Mouse (Mus musculus): ENCODE measurements at regions not wholly inside any gene's neighbourhood (a gene's known extent, or its start where the extent isn't known, plus 50 kb on each side); places are given as distances from the start of the nearest gene placed in this dataset.

DNA sequence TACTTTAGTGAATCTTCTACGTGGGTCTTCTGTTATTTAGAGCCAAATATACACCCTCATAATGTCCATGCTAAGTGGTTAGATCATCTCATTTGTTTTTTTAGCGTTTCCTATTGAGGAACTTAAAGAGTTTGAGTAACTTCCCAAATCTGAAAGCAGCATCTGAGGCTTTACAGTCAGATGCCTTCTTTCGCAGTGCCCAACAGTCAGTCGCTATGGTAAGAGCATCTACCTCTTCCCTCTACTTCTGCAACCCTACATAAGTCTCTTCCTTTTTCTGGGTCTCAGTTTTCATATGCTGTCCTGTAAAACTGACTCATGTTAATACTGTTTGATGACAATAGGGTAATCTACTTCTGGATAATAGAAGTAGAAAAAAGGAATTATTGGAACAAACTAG is 146.8 kb downstream of the Ktn1 start:
- DNase-seq (ENCODE audit: low read depth, low spot score): no peak

DNA sequence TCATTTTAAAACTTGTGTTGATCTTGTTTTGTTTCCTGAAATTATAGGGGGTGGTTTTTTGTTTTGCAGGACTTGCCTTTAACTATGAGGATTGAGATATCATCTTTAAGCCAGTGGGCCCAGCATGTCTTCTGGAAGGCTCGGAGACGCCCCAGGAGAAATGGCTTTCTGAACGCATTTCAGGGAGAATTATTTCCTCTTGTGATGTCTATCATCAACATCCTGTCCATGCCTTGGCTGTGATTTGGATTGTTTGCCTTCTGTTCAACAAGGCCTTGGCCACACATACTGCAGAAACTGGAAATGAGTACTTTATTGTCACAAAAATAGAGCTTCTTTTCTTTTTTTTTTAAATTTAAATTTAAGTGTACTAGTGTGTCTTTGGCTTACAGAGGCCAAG is 150.0 kb downstream of the Ktn1 start:
- DNase-seq (ENCODE audit: low read depth, low spot score): no peak

DNA sequence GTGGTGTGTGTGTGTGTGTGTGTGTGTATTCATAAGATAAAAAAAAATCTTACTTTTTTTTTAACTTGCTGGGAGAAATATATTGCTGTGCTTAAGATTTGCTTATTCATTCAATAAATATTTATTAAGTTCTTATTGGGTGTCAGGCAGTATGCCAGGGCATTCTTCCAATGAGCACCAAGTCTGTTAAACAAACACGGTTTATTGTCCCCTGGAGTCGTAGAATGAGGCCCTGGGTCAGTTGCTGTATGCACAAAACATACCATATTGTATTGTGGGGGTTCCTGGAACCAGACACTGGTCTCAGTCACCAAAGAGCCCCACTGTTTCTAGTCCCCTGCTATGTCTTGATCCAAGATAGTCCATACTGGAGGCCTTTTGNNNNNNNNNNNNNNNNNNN is 151.3 kb downstream of the Ktn1 start:
- no peak for DNase-seq (ENCODE audit: low read depth, low spot score)

DNA sequence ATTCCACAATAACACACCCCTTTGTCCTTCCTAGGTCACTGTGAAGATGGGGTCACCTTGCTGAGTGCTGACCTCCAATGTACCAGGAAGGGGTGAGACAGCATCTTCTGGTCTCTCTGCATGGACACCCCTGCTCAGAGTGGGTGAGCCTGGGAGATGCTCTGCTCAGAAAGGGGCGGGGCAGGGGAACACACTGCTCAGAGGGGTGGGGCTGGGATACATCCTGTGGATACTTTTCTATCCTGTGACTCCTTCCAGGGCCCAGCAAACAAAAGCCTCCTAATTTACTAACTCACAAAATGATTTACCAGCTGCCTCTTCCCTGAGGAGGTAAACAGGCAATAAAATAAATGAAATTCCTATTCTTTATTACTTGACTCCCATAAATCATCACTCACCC is 157.0 kb downstream of the Ktn1 start:
- no peak for DNase-seq (ENCODE audit: low read depth, low spot score)

DNA sequence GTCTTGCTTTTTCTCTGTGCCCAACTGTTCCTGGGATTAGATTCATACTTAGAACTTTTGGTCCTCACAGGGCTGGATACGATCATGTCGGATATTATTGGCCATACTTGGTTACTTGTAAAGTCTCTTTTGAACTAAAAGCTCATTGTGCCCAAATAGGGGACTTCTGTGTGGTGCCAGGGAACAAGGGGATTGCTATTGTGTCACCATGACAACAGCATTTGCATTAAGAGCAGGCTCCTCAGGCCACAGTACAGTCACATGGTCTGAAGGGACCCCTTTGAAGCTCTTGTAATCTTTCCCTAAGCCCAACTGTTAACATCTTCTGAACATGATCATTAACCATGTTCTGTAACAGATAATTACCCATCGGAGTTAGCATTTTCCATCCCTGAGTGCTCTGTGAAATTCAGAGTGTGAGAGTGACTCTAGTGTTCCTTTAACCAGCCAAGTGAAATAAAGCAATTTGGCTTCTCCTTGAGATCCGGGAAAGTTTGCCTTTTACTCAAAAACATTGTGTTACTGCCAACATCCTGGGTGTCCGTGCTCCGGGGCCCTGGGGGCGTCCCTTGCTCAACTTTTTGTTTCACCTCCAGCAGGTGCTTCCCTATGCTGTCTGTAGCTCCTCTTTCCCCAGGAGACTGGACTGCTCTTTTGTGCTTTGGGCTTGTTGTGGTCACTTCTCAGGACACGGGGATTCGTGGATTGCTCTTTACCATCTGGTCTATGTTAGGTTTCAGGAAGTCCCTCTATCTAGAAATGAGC is 157.7 kb downstream of the Ktn1 start:
- no peak for DNase-seq (ENCODE audit: low read depth, low spot score)

DNA sequence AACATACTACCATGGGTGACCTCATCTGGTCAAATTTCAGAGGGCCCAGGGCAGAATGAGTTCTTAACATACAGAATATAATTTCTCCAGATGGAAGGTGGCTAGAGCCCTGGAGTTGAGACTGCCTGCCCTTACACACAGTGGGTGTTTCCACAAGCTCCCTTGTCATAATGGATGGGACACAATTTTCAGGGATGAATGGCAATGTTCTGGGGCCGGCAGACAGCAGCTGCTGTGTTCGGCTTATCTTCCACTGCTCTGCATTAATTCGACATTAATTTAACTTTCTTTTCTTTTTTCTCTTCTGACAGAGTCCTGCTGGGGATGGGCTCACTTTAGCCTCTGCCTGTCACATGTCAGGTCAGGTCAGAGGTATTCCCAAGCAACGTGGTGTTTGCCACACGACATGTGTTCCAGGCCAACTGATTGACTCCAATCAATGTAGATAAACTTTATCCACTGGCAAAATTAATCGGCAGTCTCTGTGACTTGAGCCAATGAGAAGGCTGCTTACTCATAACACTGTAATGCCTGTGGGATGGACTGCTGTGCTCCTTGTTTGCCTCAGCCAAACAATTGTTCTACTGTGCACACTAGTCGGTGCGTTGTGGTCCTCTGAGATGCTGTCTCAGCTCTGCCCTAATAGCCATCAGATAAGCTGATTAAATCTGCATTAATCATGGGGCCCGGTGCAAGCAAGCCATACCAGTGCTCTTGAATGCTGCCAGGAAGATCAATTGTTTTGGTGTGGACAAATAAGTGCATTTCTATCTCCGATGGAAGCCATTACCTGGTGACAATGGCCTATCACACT is 160.1 kb downstream of the Ktn1 start:
- no peak for DNase-seq (ENCODE audit: low read depth, low spot score)

DNA sequence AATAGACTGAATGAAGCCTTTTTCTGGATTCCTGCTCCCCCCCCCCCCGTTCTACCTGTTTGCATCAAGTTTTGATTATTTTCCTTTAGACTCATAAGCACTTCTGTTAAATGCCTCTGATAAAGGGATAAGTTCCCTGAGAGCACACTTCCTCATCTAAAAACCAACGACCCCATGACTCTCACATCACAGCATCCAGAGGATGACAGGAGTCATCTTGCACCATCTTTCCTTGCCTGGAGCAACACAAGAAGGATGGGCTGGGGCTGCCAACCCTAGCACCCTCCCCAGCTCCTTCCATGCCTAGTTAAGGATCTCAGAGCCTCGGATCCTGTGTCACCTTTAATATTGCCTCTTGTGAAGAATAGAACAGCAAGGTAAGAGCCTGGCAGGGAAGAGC is 170.0 kb downstream of the Ktn1 start:
- no peak for DNase-seq (ENCODE audit: low read depth, low spot score)

DNA sequence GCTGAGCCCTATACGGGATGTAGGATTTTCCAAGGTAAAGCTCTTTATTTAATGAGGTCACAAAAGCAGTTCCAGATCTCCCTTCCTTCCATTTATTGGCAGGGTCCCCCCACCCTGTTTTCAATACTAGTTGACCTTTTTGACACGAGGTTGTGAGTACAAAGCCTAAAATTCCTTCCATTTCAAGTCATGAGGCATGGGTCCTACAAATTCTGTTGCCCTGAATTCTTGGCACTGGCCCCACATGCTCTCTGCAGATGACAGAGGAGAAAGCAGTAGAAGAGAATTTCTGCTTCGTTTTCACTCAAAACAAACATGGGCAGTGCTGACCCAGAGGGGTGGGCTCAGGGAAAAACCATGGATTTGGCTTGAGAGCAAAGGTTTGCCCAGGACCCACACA is 170.4 kb downstream of the Ktn1 start:
- no peak for DNase-seq (ENCODE audit: low read depth, low spot score)

DNA sequence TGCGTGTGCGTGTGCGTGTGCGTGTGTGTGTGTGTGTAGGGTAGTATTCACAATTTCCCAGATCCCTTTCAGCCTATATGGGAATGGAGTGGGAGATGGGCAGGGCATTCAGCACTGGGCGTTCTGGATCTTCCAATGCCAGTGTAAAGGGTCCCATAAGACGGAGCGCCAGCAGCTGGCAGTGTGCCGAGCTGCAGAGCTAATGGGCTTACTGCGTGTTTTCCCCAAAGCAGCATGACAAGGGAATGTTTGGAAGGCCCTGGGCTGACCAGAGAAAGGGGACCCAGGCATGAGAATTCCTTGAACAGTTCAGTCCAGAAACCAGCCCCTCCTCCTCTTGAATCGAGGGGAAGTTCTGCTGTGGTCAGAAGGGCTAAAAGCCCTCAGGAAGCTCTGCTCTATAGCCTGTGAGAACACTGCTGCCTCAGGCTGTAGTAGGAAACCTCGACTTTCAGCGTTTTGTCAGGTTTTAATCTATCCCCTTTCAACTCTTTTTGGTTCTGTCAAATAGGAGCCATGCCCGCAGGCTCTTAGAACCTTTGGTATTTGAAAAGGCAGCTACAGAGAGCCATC is 172.4 kb downstream of the Ktn1 start:
- DNase-seq (ENCODE audit: low read depth, low spot score): no peak

DNA sequence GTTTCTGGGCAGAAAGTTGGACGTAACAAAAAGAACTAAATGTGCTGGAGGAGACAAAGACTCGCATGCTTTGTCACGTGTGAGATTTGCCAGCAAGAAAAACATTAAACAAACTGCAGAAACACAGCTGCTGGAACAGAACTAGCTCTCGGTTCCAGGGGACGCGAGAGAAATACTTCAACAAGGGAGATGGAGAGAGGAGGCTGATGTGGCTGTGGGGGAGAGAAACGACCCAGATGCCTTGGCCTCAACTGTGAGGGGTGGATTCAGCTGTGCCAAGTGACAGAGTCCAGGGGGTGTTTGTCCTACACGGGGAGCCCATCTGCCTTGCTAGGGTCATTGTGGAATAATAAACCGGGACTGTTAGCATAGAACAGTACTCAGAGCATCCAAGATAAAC is 174.9 kb downstream of the Ktn1 start:
- no peak for DNase-seq (ENCODE audit: low read depth, low spot score)

DNA sequence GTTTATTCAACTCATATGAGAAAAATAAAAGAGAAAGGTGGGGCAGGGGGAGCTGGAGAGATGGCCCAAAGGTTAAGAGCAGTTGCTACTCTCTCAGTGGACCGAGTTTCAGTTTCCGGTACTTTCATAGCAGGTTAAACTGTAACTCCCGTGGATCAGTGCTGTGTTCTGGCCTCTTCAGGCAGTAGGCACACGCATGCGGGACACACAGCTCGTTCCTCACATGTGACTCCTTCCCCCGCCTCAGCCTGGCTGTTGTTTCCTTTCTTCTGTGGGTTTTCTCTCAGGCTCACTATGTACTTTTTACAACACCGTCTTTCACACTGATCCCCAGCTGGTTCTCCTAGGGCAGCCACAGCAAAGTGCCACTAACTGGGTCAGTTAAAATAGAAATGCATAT is 175.4 kb downstream of the Ktn1 start:
- no peak for DNase-seq (ENCODE audit: low read depth, low spot score)

DNA sequence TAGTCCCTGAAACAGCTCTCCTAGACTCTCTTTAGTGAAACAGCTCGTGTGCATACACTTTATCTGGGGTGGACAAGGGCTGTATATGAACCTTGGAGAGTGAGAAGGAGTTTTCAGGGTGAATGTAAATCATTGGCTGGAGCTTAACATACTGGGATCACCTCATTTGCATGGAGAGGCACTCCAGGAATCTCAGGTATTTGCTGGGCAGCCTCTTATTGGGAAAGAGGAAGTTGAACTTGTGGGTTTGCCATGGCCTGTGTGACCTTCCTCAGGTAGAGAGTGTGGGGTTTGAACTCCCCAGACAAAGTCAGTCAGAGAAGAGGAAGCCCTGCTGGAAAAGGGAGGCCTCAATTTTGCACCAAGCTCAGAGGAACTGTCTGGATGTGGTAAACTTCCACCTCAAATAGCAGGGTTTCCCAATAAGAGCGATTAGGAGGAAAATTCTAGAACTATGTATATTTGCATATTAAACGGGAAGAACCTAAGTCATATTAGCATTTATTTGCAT is 177.3 kb downstream of the Ktn1 start:
- DNase-seq (ENCODE audit: low read depth, low spot score): peak; percentile 67

DNA sequence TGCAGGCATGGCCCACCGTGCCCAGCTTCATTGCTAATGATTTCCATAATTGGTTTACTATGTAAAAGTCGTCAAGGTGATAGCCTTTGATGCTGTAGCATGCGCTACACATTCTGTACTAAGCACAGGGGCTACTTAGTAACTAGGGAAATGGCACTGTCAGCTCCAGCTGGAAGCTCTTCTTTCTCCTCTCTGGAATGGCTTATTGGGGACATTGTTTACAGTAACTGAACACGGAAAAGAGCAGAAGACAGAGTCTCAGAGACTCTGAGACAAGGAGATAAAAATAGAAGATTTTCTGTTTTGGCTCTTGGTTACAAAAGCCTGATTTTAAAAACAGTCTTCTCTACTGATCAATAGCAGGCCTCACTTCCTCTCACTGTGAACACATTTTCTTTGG is 178.3 kb downstream of the Ktn1 start:
- no peak for DNase-seq (ENCODE audit: low read depth, low spot score)

DNA sequence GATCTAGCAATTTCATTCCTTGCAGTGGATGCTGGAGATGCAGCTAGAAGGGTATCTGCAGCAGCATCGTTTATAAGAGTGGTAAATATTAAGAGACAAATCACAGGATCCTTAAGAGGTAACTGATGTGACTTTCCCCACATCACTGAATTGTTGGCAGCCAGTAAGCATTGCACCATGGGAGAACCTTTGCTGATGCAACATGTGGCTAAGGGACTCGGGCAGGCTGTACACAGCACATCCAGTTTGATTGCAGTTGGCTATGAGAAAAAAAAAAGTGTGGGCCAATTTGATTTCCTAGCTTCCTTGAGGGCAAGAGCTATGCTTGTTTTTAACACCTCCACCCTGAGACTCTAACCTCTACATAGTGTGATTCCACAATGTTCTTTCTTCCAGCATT is 179.4 kb downstream of the Ktn1 start:
- DNase-seq (ENCODE audit: low read depth, low spot score): no peak

DNA sequence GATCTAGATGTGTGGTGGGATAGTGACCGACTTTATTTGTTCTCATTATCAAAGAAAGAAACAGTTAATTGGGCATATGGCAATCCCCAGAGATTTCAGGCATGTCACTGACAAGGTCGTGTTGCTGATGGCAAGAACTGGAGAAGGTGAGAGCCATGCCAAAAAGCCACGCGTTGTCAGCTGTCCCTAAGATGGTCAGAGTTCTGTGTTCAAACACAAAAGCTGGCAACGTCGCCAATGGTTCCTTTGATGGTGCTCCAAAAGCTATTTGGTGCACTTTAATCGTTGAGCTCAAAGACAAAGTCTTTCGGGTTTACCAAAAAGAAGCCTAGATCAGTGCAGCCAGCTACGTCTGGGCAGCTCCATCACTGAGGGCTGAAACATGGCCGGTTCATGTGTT is 185.4 kb downstream of the Ktn1 start:
- DNase-seq (ENCODE audit: low read depth, low spot score): no peak

DNA sequence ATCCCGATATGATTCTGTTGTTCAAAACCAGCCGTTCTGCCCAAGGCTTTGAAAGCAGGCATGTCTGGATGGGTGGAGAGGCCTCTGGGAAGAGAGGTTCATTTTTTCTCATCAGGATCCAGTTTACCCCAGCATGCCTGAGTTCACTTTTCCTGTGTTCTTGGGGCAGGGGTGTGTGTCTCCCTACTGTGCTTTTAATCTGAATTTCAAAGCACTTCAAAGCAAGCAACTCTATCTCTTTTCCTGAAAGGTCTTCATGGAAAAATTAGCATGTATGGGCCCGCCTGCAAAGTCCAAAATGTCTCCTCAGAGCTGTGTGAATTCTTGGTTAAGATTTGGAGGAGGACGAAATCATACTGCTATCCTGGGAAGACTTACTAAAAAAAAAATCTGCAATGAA is 187.2 kb downstream of the Ktn1 start:
- peak; percentile 74 for DNase-seq (ENCODE audit: low read depth, low spot score)

DNA sequence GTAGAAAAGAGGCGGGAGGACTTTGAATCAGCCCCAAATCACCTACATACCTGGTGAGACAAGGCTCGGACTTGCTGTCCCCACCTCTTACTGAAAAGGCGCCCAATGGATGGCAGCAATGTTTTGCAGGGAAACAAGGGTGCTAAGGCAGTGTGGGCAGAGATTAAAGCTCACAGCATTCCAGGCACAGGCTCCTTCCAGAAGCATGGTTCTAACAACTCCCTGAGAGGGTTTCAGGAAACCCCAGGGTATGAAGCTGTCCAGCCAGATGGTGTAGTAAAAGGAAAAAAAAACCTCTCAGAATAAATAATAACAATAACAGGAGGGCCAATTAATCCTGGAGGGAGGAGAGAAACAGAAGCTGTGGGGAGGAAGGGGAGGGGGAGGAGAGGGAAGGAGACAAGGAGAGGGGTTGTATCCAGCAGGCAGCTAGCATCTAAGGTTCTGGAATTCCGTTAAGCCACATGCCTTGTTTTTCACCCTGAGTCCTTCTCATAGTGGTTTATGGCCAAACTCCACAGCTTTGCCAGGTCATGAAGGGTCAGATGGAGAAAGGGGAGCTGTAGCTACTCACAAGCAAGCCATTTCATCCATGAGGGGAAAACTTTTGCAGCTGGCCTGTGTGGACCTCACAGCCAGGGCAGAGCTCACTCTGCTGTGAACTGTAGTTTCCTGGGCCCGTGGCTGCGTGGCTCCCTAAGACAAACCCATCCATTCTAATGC is 191.4 kb downstream of the Ktn1 start:
- no peak for DNase-seq (ENCODE audit: low read depth, low spot score)

DNA sequence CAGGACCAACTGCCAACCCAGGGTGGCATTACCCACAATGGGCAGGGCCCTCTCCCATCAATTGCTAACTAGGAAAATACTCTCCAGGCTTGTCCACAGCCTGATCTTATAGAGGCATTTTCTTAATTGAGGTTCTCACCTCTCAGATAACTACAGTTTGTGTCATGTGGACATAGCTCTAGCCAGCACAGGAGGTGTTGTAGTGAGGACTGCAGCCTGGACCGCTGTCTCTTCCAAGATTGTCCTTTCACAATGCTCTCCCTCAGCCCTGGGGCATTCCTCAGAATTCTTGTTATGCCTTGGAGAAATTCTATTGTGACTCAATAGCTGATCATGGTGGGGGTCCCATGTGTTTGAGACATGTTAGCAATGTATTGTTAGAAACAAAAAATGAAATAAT is 196.1 kb downstream of the Ktn1 start:
- DNase-seq (ENCODE audit: low read depth, low spot score): no peak

DNA sequence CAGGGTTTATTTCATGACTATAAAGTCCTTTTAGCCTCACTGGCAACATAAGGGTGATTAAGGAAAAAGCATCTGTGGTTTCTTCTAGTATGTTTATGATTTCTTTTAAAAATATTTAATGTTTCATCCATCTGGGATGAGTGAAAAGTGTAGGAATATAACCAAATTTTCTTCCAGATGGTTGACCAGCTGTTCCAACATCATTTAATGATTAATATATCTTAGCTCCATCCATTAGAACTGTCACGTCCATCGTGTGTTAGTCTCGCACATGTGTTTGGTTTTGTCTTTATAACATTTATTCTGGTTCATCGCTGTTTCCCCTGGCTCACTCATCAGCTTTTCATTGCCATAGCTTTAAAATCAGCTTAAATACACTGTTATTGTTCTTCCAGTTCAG is 200.6 kb downstream of the Ktn1 start:
- DNase-seq (ENCODE audit: low read depth, low spot score): no peak

DNA sequence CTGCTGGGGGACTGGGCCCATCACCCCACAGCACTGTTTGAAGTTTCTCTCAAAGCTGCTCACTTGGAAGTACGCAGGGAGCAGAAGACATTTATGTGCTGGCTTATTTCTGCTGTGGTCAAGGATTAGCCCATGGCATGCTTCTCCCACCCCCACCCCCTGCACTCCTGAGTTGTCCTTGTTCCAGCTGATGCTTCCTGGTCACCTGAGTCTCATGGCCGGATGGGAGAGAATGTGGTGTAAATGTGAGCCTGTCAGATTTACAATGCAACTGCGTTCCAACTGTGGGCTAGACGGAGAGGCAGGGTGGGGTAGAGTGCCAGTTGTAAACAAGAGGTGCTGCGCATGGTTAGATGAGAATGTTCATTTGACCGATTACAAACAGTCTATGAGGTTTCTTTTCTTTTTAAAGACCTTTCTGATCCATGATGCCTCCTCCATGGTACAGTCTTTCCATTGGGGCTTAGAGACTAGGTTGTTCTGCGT is 208.1 kb downstream of the Ktn1 start:
- peak; percentile 61 for DNase-seq (ENCODE audit: low read depth, low spot score)

DNA sequence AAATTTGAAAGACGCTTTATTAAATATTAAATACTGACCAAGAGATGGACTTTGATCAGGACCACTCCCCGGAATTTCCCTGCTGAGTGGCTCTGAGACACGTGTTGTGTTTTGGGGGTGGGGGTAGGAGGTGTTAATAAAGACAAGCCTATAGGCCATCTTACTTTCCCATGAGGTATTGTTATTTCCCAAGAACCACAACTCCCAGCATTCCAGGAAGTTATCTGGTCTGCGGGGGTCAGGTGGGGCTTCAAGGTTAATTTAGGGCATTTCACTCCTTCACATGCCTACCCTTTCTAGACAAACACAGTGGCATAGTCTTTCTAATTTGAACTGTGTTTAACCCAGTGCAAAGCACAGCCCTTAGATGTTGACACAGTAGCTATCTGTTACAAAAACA is 209.0 kb downstream of the Ktn1 start:
- DNase-seq (ENCODE audit: low read depth, low spot score): peak; percentile 69

Measured in ES-CJ7 (cell line).